27 mouse cellular contexts compared by ENCODE assay signal in the genomic region with DNA sequence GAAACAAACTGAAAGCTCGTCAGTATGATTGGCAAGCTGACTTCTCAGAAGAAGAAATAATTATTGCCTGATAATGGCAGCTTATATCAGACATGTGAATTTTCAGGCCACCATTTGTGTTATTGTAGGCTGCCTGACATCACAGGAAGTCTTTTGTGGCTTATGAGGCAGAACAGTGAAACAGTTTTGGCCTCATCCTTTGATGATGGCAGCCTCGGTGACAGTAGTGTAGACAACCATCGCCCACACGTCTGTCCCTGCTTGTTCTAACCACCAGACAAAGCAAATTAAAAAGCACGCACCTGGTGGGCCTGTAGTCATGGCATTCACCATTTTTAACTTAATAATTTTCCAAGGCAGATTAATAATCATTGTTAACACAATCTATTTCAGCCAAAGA.
DNase-seq lines count a peak whose midpoint lies in the region; ATAC-seq and TF ChIP-seq lines count a peak whose summit lies in the region.
"Had no signal": no experiment of that assay in that cellular context is flagged by ENCODE, and none has a peak within 500 bp of the region (broad histone marks: within the 10 kb centered on the region; RNA-seq: fewer than 3 reads in every experiment).

No protein-coding gene starts in this region.

- no peaks in the 10 kb centered on the region for H3K27me3 ChIP-seq in thymus, adult 2 months (ENCODE audit: control insufficient read depth, insufficient read depth, low read length)
- H3K27me3 ChIP-seq: heart, embryonic 12.5 days; kidney, embryonic 15.5 days; limb, embryonic 15.5 days; liver, embryonic 15.5 days; neural tube, embryonic 12.5 days had no signal

- ATAC-seq in activated CD4-positive, CD25-positive, alpha-beta regulatory T cell, adult 4 months, result peak; percentile 99
- ATAC-seq: forebrain, embryonic 14.5 days; hindbrain, postnatal 0 days had no signal

- H3K27ac ChIP-seq in thymus, adult 2 months (ENCODE audit: control insufficient read depth, insufficient read depth, low read length), result no peak overlapping the region; the same call in 1 of the 2 replicates
- H3K27ac ChIP-seq: hindbrain, embryonic 10.5 days; hindbrain, postnatal 0 days; kidney, embryonic 15.5 days; limb, embryonic 15.5 days; liver, embryonic 15.5 days; neural tube, embryonic 12.5 days; stomach, postnatal 0 days had no signal

- H3K4me1 ChIP-seq in thymus, adult 2 months (replicated peaks; ENCODE audit: control insufficient read depth, insufficient read depth, low read length), result peaks cover 7% of the 10 kb centered on the region
- H3K4me1 ChIP-seq: heart, embryonic 12.5 days; liver, embryonic 15.5 days had no signal

- 7% methylated on average over 5 of the region's 5 CpGs for WGBS in thymus, adult 2 months

- TF ChIP-seq CTCF in thymus, adult 2 months (IDR thresholded peaks at IDR 0.05; ENCODE audit: borderline replicate concordance, control insufficient read depth, extremely low read depth, insufficient read depth, low read length, poor library complexity), result no peak

- peak; percentile 44 for DNase-seq in thymus, postnatal 14 days
- DNase-seq in thymus, adult 2 months, result no peak
- peak; percentile 85 for DNase-seq in naive thymus-derived CD4-positive, alpha-beta T cell, adult 2 months (ENCODE audit: low read depth)
- DNase-seq in thymus, postnatal 4 days, result peak; percentile 37
- DNase-seq in heart, adult 8-10 months (ENCODE audit: low spot score), result no peak
- no peak for DNase-seq in layer of hippocampus, postnatal 36 days
- DNase-seq in embryo, embryonic 10.5 days (ENCODE audit: low spot score), result no peak
- DNase-seq: adrenal gland, adult 8-10 months; cerebellum, adult 18-20 months; cerebellum, postnatal 14 days; embryo, embryonic 11 days; heart, adult 11 months; heart, postnatal 10 days; kidney, adult 11 months; kidney, postnatal 36 days; retina, postnatal 1 day; right cerebral cortex, postnatal 4 days had no signal

- TF ChIP-seq POLR2A in thymus, adult 2 months (IDR thresholded peaks at IDR 0.05; ENCODE audit: control insufficient read depth, extremely low read depth, insufficient read depth, low read length, poor library complexity), result no peak

- no peaks in the 10 kb centered on the region for H3K36me3 ChIP-seq in thymus, adult 2 months (ENCODE audit: control insufficient read depth, insufficient read depth, low read length)
- H3K36me3 ChIP-seq: heart, embryonic 12.5 days; hindbrain, embryonic 10.5 days; kidney, embryonic 15.5 days; limb, embryonic 15.5 days; liver, embryonic 15.5 days; neural tube, embryonic 12.5 days had no signal

- H3K4me3 ChIP-seq in thymus, adult 2 months (ENCODE audit: control insufficient read depth, insufficient read depth, low read length), result no peak overlapping the region
- H3K4me3 ChIP-seq: heart, embryonic 12.5 days; hindbrain, embryonic 10.5 days; kidney, embryonic 15.5 days; limb, embryonic 15.5 days; liver, embryonic 15.5 days; neural tube, embryonic 12.5 days had no signal

Comparison
In these comparisons a context has a peak if more than half of its experiments do, and no peak if none do; other contexts are left out.
1. DNase-seq: peak in thymus, postnatal 14 days (single experiment), naive thymus-derived CD4-positive, alpha-beta T cell, adult 2 months (single experiment) and thymus, postnatal 4 days (single experiment); none in thymus, adult 2 months (single experiment), heart, adult 8-10 months (single experiment), layer of hippocampus, postnatal 36 days (0 of 2) and embryo, embryonic 10.5 days (single experiment).